Mouse (Mus musculus): ENCODE data around the gene Smyd3.

- TF ChIP-seq POLR2A (IDR thresholded peaks at IDR 0.05; ENCODE audit: control insufficient read depth, extremely low read depth, insufficient read depth, low read length, poor library complexity) (no peak), CTCF (IDR thresholded peaks at IDR 0.05; ENCODE audit: borderline replicate concordance, control insufficient read depth, extremely low read depth, insufficient read depth, low read length, poor library complexity) (no peak)
Measured at GRCm38 (mm10) chr1:178952910-178953309, 564.9 kb downstream of the Smyd3 start.

Measured in thymus, adult 2 months (tissue).